10 mouse cellular contexts compared by ENCODE assay signal in the genomic region with DNA sequence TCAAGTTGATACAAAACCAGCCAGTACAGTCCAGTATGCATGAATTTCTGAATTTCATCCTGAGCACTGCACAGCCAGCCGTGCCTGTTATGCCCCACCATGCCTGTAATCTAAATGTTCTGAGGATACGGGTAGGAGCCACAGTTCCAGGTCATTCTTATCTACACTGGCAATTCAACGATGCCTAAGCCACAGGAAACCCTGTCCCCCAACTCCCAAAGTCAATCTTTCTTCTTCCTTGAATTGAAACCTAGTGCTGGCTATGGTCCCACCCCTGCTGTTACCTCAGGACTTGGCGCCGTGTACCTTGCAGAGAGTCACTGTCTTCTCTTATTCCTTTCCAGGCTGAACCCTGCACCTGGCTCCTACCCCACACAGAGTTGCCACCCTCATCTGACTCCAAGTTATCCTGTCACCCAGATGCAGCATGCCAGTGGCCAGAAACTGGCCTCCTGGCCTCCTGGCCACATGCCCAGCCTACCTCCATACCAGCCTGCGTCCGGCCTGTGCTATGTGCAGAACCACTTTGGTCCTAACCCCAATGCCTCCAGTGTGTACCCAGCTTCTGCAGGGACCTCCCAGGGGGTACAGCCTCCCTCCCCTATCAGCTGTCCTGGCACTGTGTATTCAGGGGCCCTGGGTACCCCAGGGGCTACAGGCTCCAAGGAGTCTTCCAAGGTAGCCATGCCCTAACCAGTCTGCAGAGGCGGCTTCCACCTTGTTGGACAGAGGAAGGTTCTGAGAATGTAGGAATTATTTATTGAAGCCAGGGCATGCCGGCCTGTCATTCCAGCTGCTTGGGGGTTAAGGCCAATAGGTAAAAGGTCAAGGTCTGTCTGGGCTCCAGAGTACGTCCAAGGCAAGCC. TPM values are rescaled to one million over a fixed set of nuclear protein-coding genes. Genes with fewer than 3 reads are reported as not detected.
A peak's percentile ranks its signal among the peaks of the same experiment; 100 is the strongest.
DNase-seq lines count a peak whose midpoint lies in the region; ATAC-seq lines count a peak whose summit lies in the region.
"Had no signal": no experiment of that assay in that cellular context is flagged by ENCODE, and none has a peak within 500 bp of the region (broad histone marks: within the 10 kb centered on the region; RNA-seq: fewer than 3 reads in every experiment).

No protein-coding gene starts in this region.

- H3K9me3 ChIP-seq in kidney, embryonic 15.5 days (replicated peaks) = no peaks in the 10 kb centered on the region
- H3K9me3 ChIP-seq: embryonic facial prominence, embryonic 12.5 days had no signal

- WGBS in kidney, embryonic 15.5 days = 83% methylated on average over 10 of the region's 10 CpGs

- H3K4me2 ChIP-seq in kidney, embryonic 15.5 days = no peak overlapping the region
- H3K4me2 ChIP-seq: embryonic facial prominence, embryonic 12.5 days had no signal

- intact Hi-C loops in left cerebral cortex, postnatal 4 days (cut with DNase I) = no loop called here

- H3K9ac ChIP-seq in kidney, embryonic 15.5 days = no peak overlapping the region
- H3K9ac ChIP-seq: embryonic facial prominence, embryonic 12.5 days had no signal

- ATAC-seq in kidney, embryonic 15.5 days (replicated peaks; ENCODE audit: low FRiP score) = 0 out of 2 replicates have a peak, but pooled peaks have one; percentile 43
- peak; percentile 85 for ATAC-seq in megakaryocyte progenitor cell, adult 5-6 weeks (replicated peaks; ENCODE audit: poor library complexity)

- no peaks in the 10 kb centered on the region for H3K4me1 ChIP-seq in kidney, embryonic 15.5 days
- H3K4me1 ChIP-seq: embryonic facial prominence, embryonic 12.5 days had no signal

- H3K27ac ChIP-seq in kidney, embryonic 15.5 days = no peak overlapping the region
- H3K27ac ChIP-seq: embryonic facial prominence, embryonic 12.5 days had no signal

- peaks cover 46% of the 10 kb centered on the region for H3K36me3 ChIP-seq in kidney, embryonic 15.5 days

- H3K4me3 ChIP-seq in kidney, embryonic 15.5 days (replicated peaks) = no peak overlapping the region
- H3K4me3 ChIP-seq: embryonic facial prominence, embryonic 12.5 days had no signal

- H3K27me3 ChIP-seq in kidney, embryonic 15.5 days = no peaks in the 10 kb centered on the region
- H3K27me3 ChIP-seq: embryonic facial prominence, embryonic 12.5 days had no signal

- peak; percentile 54 for DNase-seq in adrenal gland, postnatal 10 days
- DNase-seq in adrenal gland, adult 8-10 months = no peak
- peak; percentile 23 for DNase-seq in left cerebral cortex, postnatal 4 days
- no peak for DNase-seq in left cerebral cortex, adult 8-10 months (ENCODE audit: low spot score in 2 of 2)
- no peak for DNase-seq in heart, adult 8-10 months (ENCODE audit: low spot score)
- no peak for DNase-seq in right cerebral cortex, postnatal 25 days
- DNase-seq: lung, postnatal 4 days had no signal

RNA-seq across cellular contexts. Expression of a gene that starts 10.5 kb away (rescaled TPM):
- 10 to 100 TPM; 35.2 to 39.1 TPM for total RNA-seq in adrenal gland, postnatal 10 days (2021)
- total RNA-seq in adrenal gland, adult 8-10 months (2022) = 10 to 100 TPM; 46.0 to 64.8 (median 57.1) TPM
- total RNA-seq in left cerebral cortex, postnatal 4 days (2021) = 10 to 100 TPM; 53.8 to 68.7 TPM
- 10 to 100 TPM; 81.1 to 92.6 (median 88.4) TPM for total RNA-seq in left cerebral cortex, adult 8-10 months (2022)
- 45.9 and 51.9 TPM in 2 replicates for polyA plus RNA-seq in kidney, embryonic 15.5 days (2015; fragmentation: Nextera tagmentation; extraction: Ambion mirVana)
- total RNA-seq in megakaryocyte progenitor cell, adult 5-6 weeks (2015) = 14.2 and 17.1 TPM in 2 replicates
- total RNA-seq in megakaryocyte progenitor cell, adult 5-6 weeks (2017) = 3.0 and 4.6 TPM in 2 replicates
- 10 to 100 TPM; 20.8 to 23.0 (median 22.1) TPM for total RNA-seq in heart, adult 8-10 months (2022)

RNA-seq across cellular contexts. Expression of a gene that starts 26.9 kb away (rescaled TPM):
- 100 to 1,000 TPM; 175 to 226 TPM for total RNA-seq in adrenal gland, postnatal 10 days (2021)
- 100 to 1,000 TPM; 229 to 400 (median 271) TPM for total RNA-seq in adrenal gland, adult 8-10 months (2022)
- total RNA-seq in left cerebral cortex, postnatal 4 days (2021) = 10 to 100 TPM; 77.3 to 80.5 TPM
- 100 to 1,000 TPM in 1 of 4 experiments, 10 to 100 TPM in 3; 82.4 to 100 (median 95.4) TPM for total RNA-seq in left cerebral cortex, adult 8-10 months (2022)
- polyA plus RNA-seq in kidney, embryonic 15.5 days (2015; fragmentation: Nextera tagmentation; extraction: Ambion mirVana) = 78.2 and 89.0 TPM in 2 replicates
- total RNA-seq in megakaryocyte progenitor cell, adult 5-6 weeks (2015) = 12.7 and 21.3 TPM in 2 replicates
- total RNA-seq in megakaryocyte progenitor cell, adult 5-6 weeks (2017) = 25.2 and 36.5 TPM in 2 replicates
- 10 to 100 TPM; 71.5 to 84.8 (median 75.1) TPM for total RNA-seq in heart, adult 8-10 months (2022)

Comparison
In these comparisons a context has a peak if more than half of its experiments do, and no peak if none do; other contexts are left out.
1. DNase-seq: peak in adrenal gland, postnatal 10 days (single experiment) and left cerebral cortex, postnatal 4 days (single experiment); none in adrenal gland, adult 8-10 months (single experiment), left cerebral cortex, adult 8-10 months (0 of 2), heart, adult 8-10 months (single experiment) and right cerebral cortex, postnatal 25 days (single experiment).